Mouse (Mus musculus) cerebellum, adult (tissue): ENCODE data around the gene Scyl1.

Source experiments
- ATAC-seq: cut with Nextera tagmentation; 2 replicates; pipeline ENCODE4 v1.9.2; 2017; ENCODE audit warnings: mild to moderate bottlenecking, moderate library complexity, mixed read lengths; ENCODE audit not compliant: insufficient number of reproducible peaks, low FRiP score, low TSS enrichment

The Scyl1 gene

GRCm38 (mm10) chr19:5723934-5724548 is 47.2 kb downstream of the Scyl1 start:
- no peak for ATAC-seq

GRCm38 (mm10) chr19:5722848-5723425 is 48.3 kb downstream of the Scyl1 start:
- ATAC-seq = no peak

GRCm38 (mm10) chr19:5721233-5721632 is 50.0 kb downstream of the Scyl1 start:
- no peak for ATAC-seq

- no peak for ATAC-seq
Measured at GRCm38 (mm10) chr19:5716955-5717354, 54.3 kb downstream of the Scyl1 start.

GRCm38 (mm10) chr19:5715793-5716688 is 55.2 kb downstream of the Scyl1 start:
- ATAC-seq = 0 out of 2 replicates have a peak, but pooled peaks have one; percentile 45

- ATAC-seq = no peak
Measured at GRCm38 (mm10) chr19:5713730-5714129, 57.5 kb downstream of the Scyl1 start.

- no peak for ATAC-seq
Measured at GRCm38 (mm10) chr19:5713255-5713654, 58.0 kb downstream of the Scyl1 start.

- no peak for ATAC-seq
Measured at GRCm38 (mm10) chr19:5711907-5712460, 59.2 kb downstream of the Scyl1 start.

- ATAC-seq = no peak
Measured at GRCm38 (mm10) chr19:5711218-5711617, 60.0 kb downstream of the Scyl1 start.

GRCm38 (mm10) chr19:5710581-5710980 is 60.6 kb downstream of the Scyl1 start:
- ATAC-seq = no peak

- no peak for ATAC-seq
Measured at GRCm38 (mm10) chr19:5710068-5710467, 61.2 kb downstream of the Scyl1 start.
